Mouse (Mus musculus): ENCODE measurements at regions not wholly inside any gene's neighbourhood (a gene's known extent, or its start where the extent isn't known, plus 50 kb on each side); places are given as distances from the start of the nearest gene placed in this dataset.

DNA sequence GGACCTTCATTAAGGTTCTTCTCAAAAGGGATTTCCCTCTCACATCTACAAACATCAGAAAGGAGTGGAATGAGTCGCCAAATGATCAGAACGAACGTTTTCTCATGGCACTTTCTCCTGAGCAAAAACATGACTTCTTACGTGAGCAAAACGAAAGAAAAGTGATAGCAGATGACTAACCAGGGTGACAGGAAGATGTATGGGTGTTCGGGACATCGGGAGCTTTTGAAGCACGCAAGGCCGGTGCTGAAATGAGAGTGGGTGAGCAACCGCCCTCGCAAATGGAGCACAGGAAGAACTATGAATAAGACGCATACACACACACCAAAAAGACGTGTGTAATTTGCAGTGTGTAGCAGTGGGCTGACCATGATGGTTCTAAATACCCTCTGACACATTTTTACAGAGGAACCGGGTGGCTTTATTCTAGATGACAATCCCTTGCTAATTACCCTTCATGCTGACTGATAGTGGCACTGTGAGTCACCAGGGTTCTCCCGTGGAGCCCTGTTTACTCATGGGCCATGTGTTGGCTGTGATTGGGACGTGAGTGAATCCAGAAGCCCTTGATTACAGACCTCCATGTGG, 408.2 kb upstream of the Jarid2 start:
- no peak for DNase-seq (ENCODE audit: extremely low spot score, low spot score)

DNA sequence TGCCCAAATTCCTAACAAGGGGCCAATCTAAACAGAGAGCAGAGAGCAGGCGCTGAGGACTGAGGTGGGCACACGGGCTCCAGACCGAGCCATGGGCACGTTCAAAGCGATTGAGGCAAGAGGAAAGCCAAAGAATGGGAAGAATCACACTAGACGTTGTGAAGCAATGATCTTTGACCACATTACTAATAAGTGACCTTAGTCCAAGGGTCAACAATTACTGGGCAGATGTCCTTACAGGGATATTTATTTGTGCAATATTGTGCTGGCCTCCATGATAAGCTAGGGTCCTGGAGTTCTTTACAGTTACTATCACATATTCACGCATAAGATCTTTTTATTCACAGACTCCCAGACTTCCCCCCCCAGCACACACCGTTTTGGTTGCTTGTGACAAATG, 400.9 kb upstream of the Jarid2 start:
- no peak for DNase-seq (ENCODE audit: extremely low spot score, low spot score)

DNA sequence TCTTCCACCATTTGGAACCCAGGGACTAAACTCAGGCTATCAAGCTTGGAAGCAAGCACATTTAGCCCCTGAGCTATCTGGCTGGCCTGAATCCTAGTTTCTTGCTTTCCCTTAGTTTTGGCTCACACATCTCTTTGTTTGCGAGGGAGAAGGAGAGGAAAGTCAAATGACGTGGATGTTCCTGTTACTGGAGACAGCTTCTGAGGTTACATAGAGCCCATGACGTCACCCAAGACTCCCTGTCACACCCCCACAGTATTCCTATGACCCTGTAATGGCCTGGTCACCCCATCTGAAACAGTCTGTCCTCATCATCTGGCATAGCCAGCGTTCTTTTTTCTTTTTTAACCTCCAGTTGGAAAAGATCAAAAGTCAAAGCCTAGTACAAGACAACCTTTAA, 400.1 kb upstream of the Jarid2 start:
- DNase-seq (ENCODE audit: extremely low spot score, low spot score): no peak

DNA sequence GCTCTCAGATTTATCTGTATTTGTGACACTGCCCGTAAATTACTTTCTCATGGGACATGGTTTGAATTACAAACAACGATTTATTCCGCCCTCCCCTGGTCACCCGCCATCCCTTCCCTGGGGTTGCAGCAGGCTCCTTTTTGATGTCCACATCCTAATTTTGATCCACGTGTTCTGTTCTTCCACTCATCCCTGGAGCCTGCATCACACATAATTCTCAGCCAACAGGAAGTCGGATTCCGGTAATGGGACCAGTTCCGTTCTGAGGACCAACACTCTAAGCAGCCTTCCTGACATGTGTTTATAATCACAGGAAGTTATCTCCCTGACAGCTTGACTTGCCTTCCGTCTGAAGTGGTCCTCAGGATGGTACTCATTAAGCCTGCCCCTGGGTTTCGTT, 399.6 kb upstream of the Jarid2 start:
- DNase-seq (ENCODE audit: extremely low spot score, low spot score): no peak

DNA sequence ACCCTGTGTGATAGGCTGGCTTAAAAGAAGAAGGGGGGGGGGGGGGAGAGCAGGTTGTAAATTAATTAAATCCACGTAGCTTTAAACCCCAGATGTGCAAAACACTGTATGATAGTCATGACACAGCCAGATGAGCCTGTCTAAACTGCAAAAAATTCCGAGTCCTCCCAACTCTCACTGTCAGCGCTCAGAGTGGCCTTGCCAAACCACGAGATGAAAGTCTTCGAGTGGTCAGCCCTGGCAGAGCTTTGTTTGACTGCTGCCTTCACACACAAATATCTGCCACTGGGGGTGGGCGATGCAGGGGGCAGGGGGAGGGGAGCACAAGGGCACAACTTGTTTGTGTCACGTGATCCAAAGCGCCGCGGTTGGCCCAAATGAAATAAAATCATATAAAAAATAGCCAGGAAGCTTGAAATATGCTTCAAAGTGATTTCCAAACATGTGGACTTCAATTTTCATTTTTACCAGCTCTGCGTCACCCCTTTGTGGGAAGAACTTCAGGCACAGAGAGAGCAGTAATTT, 396.5 kb upstream of the Jarid2 start:
- no peak for DNase-seq (ENCODE audit: extremely low spot score, low spot score)

DNA sequence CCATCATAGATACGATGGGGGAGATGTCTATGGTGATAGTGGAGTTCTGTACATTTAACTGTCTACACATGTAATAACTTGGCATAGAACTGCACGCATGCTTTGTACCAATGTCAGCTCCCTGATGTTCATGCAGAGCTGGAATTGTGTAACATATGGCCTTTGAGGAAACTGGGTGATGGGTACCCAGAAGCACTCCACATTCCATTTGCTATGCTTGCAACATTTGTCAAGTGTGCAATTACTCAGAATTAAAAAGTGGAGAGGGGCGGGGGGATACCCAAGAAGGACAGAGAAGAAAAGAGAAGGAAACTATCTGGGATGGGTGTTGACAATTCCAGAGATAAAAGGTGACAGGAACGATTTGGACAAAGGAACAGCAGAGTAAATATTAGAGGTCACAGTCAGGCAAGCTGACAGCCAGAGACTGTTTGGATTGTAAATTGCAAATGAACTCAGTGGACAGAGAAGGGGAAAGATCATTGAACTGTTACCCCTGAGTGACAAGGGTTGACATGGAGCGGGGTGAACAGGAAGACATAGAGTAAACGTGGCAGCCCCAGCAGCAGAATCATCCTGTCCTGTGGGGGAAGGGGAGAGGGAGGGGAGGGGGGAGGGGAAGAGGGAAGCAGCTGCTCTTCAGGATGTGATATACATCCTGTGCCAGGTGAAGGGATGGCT, 390.1 kb upstream of the Jarid2 start:
- DNase-seq (ENCODE audit: extremely low spot score, low spot score): no peak

DNA sequence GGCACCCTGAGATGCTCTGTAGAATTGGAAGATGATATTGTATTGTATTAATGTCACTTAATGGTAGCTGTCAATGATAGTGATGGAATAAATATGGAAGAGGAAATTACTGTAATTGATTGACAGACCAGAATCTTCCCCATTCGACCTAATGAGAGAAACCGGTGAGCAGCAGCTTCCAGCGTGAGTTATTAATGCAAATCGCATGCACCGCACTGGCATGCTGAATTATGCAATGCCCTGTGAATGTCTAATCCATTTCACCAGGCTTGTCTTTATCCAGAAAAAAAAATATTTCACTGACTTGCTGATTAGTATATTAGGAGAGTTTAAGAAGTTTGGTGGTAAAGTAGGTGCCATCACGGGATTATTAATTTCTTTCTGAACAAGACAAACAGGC, 384.2 kb upstream of the Jarid2 start:
- DNase-seq (ENCODE audit: extremely low spot score, low spot score): no peak

DNA sequence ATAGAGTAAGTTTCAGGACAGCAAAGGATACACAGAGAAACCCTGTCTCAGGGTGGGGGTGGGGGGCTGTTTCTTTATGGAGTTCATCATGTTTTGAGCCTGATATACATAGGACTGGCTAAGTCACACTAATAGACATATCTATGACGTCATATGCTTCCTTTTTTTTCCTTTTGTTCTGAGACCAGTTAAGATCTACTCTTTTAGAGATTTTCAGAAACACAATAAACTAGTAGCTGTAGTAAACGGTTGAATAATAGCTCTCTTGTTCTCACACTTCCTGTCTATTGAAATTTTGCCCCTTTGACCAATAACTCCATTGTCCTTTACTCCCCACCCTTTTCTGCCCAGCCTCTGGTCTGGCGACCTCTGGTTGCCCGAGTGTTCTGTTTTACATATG, 382.6 kb upstream of the Jarid2 start:
- DNase-seq (ENCODE audit: extremely low spot score, low spot score): no peak

DNA sequence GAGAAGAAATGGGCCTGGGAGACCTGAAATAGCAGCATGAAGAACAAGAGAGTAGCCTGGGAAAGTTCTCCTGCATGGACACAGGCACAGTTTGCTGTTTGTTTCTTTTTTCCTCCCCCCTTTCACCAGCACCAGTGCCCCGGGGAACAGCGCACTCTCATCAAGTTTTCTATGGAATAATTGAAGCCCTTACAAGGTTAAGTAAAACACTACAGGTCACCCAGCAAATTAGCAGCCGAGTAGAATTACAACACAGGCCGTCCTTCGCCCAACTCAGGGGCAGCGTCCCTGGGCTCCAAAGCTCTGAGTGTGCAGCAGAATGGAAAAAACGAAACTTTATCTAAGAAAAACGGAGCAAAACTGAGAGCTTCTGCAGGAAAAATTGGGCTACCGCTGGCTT, 381.6 kb upstream of the Jarid2 start:
- no peak for DNase-seq (ENCODE audit: extremely low spot score, low spot score)

DNA sequence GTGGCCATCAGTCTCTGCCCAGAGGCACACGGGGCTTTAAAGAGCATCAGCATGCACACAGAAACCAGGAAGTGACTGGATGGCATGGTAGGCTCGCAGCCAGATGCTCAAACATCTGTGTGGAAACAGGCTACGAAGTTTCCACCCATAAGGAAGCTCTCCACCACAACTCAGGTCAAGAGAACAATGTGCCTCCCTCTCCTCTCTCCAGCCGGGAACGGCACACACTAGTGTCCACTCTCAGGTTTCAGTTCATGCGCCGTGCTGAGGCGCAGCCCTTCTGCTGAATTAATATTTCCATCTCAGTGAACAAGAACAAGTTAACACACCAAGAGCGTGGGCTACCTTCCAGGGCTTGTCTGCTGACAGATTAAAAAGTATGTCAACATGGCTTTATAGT, 375.4 kb upstream of the Jarid2 start:
- DNase-seq (ENCODE audit: extremely low spot score, low spot score): no peak

DNA sequence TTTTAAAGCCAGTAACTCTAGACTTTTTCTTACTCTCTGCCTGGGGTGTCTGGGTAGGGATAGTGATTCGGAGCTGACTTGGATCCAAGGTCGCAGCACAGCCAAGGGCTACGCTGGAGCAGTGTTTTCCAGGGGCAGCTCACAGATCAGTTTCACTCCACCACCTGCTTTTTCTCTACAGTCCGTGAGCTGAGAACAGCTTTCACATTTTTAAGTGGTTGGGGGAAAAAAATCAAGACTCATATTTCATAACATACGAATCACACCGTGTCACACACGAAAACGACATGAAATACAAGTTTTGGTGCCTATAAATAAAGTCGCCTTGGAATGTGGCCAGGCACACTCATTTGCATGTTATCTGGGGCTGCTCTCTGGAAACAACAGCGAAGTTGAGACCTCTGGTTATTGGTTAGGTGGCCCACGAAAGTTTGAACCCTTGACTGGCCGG, 373.5 kb upstream of the Jarid2 start:
- DNase-seq (ENCODE audit: extremely low spot score, low spot score): no peak

DNA sequence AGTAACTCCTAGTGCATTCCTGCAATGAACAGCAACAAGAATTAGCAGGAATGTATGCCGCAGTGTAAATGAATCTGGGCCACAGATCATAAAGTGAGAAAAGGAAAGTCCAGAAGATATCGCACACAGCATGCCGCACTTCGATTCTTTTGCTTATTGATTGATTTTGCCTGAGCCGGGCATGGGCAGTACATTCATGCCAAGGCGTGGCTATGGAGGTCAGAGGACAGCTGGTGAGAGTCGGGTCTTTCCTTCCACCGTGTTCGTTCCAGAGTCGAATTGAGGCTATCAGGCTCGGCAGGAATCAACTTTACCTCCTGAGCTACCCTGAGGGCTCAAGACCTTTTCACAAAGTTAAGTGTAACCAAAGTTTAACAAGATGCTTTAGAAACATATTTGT, 372.3 kb upstream of the Jarid2 start:
- no peak for DNase-seq (ENCODE audit: extremely low spot score, low spot score)

DNA sequence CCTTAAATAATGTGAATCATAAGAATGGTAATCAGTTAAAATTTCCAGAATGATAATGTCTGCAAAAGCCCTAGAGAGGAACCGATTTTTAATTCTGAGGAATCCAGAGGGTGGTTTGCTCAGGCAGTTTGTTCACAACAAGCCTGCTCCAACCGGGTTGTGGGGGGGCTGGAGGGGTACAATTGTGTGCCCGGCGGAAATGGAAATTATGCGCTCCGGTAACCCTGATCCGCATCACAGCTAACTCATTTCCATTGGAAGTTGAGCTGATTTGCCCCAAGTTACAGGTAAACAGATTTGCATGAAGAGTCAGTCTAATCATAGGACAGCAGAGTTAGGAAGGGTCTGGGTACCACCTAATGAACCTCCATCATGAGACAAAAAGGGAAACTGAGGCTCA, 369.9 kb upstream of the Jarid2 start:
- DNase-seq (ENCODE audit: extremely low spot score, low spot score): no peak

DNA sequence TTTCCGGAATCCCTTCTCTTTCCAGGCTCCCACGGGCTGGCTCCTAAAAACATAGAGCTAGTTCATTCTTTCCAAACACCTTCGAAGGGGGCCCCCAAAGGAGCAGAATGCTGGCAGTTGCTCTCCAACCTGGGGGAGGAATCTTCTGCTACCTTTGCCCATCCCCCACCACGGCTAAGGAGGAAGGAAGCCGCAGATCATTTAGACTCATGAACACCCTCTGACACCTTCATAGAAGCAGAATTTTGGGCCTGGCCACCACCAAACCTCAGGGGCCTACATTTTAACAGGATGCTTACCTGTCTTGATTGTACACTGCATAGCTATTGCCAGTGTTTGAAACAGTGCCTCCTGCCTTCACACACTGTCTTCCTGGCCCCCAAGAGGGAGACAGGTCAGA, 369.3 kb upstream of the Jarid2 start:
- no peak for DNase-seq (ENCODE audit: extremely low spot score, low spot score)

DNA sequence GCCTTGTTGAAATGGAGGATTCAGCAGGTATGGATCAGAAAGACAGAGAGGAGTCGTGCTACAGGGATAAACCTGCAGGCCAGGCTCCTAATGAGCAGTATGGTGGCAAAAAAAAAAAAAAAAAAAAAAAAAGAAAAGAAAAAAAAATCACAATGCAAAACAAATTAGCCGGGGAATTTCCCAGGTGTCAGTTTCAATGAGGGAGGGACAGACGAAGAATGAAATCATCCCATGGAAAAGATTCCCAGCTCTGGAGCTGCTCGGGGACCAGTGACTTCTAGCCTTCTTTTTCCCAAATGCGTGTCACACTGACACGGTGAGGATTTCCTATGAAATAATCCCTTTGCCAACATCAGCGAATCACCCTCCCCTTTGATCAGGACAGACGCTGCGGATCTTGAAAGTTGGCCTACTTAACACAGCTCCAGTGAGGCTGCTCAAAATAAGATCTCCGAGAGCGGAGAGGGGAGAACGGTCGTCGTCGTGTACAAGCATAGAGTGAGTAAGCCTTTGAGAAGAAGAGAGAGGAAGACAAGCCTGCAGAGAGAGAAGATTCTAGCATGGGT, 368.5 kb upstream of the Jarid2 start:
- DNase-seq (ENCODE audit: extremely low spot score, low spot score): no peak

DNA sequence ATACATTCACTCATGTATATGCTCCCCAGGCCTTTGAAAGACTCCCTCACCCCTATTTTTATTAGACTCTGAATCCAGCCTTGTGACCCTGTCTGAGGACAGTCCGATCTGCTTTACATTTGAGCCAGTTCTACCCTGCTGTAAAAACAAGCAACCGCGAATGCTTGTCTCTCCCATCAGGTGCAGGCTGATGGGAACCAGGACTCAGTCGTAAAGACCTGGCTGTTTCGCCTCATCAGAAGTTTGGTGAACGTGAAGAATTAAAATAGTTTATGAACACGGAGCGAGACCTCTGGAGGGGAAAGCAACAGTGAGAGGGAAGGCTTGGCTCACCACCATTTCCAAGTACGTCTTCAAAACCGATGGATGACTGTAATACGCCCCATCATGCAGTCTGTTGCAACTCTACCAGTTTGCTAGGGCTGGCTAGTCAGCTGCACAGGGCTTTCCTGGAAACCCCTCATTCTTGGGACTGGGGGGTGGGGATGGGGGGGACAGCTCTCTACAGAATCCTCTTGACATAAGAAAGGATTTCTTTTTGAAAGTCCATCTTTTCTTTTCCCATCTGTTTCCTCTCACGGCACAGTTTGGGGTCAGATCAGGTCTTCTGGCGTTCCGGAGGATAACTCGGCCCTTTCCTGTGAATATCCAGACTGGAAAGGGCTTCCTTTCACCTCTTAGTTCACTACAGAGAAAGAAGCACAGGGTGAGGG, 366.8 kb upstream of the Jarid2 start:
- DNase-seq (ENCODE audit: extremely low spot score, low spot score): peak; percentile 41

DNA sequence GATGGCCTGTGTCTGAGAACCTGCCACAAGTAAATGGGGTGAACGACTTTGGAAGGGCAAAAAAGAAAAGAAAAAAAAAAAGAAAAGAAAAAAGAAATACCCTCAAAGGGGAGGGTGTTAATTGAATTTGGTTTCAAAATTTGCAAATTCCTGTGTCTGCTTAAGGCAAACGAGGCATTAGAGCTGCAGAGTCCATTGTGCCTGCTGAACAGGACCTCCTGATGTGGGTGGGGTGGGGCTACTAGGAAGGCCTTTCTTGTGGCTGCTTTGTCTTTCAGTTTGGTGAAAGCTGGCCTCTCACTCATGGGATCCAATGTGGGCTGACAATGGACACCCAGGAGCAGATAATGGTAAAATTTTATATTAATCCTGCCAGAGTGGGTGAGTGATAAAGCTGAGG, 366.3 kb upstream of the Jarid2 start:
- no peak for DNase-seq (ENCODE audit: extremely low spot score, low spot score)

DNA sequence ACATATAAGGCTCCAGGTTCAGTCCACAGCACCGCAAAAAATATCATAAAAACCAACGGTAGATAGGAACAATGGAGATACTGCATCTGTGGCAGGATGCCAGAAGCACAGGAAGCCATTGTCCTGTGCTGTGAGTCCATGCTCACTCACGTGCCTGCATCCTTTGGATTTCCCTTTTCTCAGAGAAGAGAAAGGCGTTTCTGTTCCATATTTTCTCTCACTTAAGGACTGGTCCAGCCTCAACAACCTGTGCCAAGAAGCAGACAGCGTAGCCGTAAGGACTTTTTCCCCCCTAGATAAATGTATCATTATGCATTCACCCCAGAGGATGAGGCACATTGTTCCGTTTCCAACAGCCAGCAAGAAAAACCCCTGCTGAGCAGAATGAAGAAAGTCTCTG, 360.0 kb upstream of the Jarid2 start:
- DNase-seq (ENCODE audit: extremely low spot score, low spot score): no peak

DNA sequence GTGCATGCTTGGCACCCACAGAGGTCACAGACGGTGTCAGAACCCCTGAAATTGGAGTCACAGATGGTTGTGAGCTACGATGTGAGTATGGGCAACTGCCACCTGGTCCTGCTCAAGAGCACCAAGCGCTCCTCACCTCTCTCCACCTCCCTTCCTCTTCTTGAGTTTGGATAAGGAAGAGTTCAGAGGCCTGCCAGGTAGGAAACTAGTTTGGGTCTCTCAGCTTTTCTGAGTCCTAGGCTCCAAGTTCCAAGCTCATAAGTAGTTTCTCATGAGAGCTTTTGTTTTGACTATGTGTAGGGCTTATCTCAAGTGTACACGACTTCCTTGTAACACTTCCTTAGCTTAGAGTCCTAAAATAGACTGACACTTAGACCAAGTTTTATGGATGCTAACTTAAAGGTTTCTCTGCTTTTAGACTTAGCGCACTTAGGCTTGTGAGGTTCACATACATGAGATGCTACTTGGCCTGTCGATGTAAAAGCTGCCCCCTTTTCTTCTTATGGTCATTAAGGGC, 356.9 kb upstream of the Jarid2 start:
- no peak for DNase-seq (ENCODE audit: extremely low spot score, low spot score)

DNA sequence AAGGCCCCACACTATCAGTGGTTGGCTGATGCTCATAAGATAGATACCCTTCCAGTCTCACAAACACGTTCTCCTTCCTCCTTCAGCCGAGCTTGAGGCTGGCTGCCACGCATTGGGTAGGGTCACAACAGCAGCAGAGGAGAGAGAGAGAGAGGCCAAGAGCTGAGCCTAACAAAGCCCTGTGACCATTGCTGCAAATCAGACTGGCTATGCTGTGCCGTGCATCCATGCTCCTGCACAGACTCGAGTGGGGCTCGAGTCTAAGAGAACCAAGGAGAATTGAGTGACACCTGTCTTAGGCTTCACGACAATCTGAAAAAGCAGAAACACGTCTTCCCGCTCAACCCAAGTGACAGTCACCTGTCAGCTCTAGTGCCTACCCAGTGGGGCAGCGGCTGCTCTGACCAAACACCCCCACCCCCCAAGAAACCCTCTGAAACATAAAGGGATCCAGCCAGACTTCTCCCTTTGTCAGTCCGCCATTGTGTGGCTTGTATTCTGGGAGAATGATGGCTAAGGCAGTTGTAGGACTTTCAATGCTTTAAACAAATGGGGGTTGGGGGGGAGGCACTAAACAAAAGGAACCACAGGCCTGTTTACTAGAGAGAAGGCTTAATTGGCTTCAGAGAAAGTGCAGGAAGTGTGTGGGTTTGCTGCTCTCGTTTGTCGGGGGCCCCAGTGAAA, 353.7 kb upstream of the Jarid2 start:
- no peak for DNase-seq (ENCODE audit: extremely low spot score, low spot score)

DNA sequence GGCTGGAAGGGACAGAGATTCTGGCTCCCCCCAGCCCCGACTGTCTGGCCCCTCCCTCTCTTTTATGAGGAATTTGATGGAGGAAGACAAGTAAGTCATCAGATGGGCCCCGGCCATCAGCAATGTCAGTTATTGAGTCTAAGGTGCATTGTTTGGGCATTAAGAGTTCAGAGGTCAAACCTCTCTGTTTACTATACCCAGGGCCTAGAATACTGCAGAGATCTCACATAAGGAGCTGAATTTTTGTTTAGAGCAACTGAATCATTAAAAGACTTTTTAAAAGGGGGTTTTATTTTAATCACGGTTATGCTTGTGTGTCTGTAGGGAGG, 353.1 kb upstream of the Jarid2 start:
- no peak for DNase-seq (ENCODE audit: extremely low spot score, low spot score)
